Mouse (Mus musculus) layer of hippocampus, adult 2 months (tissue): Measurements from ENCODE around the gene Abhd17a. TPM values are rescaled to one million over a fixed set of nuclear protein-coding genes. Genes with fewer than 3 reads are reported as not detected.

ENCODE experiments used
- DNase-seq, 2 experiments: peaks; one replicate each; pipeline ENCODE4 v3.0.0; 2022; ENCODE audit warnings: low spot score in 2 of 2
- H3K27ac ChIP-seq: fragments of 200-600 bp; 2 replicates; pipeline ENCODE4 v1.8.1; 2022
- H3K4me3 ChIP-seq: fragments of 200-600 bp; 2 replicates; pipeline ENCODE4 v1.8.1; 2022; ENCODE audit warnings: mild to moderate bottlenecking
- CTCF ChIP-seq: fragments of 200-600 bp; conservative IDR thresholded peaks from 2 replicates; pipeline ENCODE4 v1.8.1; 2022; ENCODE audit warnings: antibody characterized with exemption, mild to moderate bottlenecking, moderate library complexity
- microRNA-seq, 2 experiments: library from miRNA; unstranded; fragments of <30 nt; microRNA quantifications; one replicate each; pipeline ENCODE4 v1.2.0; 2021
- total RNA-seq, 2 experiments: library from RNA; stranded (reverse); gene quantifications; 2 replicates each; pipeline ENCODE4 v1.2.3; 2021

Abhd17a gene
- total RNA-seq, 2 experiments from 2014 or later, result 158 to 166 TPM

- no peak for DNase-seq
- TF ChIP-seq CTCF, result no peak
- H3K27ac ChIP-seq, result no peak overlapping the region
- no peak overlapping the region for H3K4me3 ChIP-seq
Observed at GRCm38 (mm10) chr10:80546945-80547344, 43.2 kb downstream of the Abhd17a start.

- TF ChIP-seq CTCF, result no peak
- Histone ChIP-seq H3K4me3 (no peak overlapping the region), H3K27ac (no peak overlapping the region)
- no peak for DNase-seq
Observed at GRCm38 (mm10) chr10:80545590-80545989, 44.6 kb downstream of the Abhd17a start.

GRCm38 (mm10) chr10:80543873-80544272 lies 46.3 kb downstream of the Abhd17a start:
- Histone ChIP-seq H3K27ac (no peak overlapping the region), H3K4me3 (no peak overlapping the region)
- no peak for DNase-seq
- no peak for TF ChIP-seq CTCF

GRCm38 (mm10) chr10:80539493-80539892 lies 50.6 kb downstream of the Abhd17a start:
- no peak for TF ChIP-seq CTCF
- H3K27ac ChIP-seq, result no peak overlapping the region
- DNase-seq, result no peak

GRCm38 (mm10) chr10:80538710-80539394 lies 51.3 kb downstream of the Abhd17a start, which contains the start of gene Atp8b3:
TSS of gene Atp8b3 (minus strand) at chr10:80539124.
- no peak within 1 kb of the TSS for H3K27ac ChIP-seq
- no peak for DNase-seq
- TF ChIP-seq CTCF, result peak; percentile 39
- H3K4me3 ChIP-seq, result no peak within 1 kb of the TSS

More at GRCm38 (mm10) chr10:80539493-80539892, 50.6 kb downstream of the Abhd17a start:
- H3K4me3 ChIP-seq, result no peak overlapping the region

- no peak for TF ChIP-seq CTCF
- no peak overlapping the region for H3K27ac ChIP-seq
- DNase-seq, result no peak
Observed at GRCm38 (mm10) chr10:80538180-80538579, 52.0 kb downstream of the Abhd17a start.

GRCm38 (mm10) chr10:80535711-80536110 lies 54.4 kb downstream of the Abhd17a start:
- Histone ChIP-seq H3K4me3 (no peak overlapping the region), H3K27ac (no peak overlapping the region)
- no peak for DNase-seq
- TF ChIP-seq CTCF, result no peak

More at GRCm38 (mm10) chr10:80538180-80538579, 52.0 kb downstream of the Abhd17a start:
- no peak overlapping the region for H3K4me3 ChIP-seq

GRCm38 (mm10) chr10:80535071-80535470 lies 55.1 kb downstream of the Abhd17a start:
- H3K27ac ChIP-seq, result no peak overlapping the region
- H3K4me3 ChIP-seq, result no peak overlapping the region
- DNase-seq, result no peak
- TF ChIP-seq CTCF, result no peak

- no peak for DNase-seq
- no peak overlapping the region for H3K27ac ChIP-seq
- no peak for TF ChIP-seq CTCF
Observed at GRCm38 (mm10) chr10:80533704-80534103, 56.4 kb downstream of the Abhd17a start.

More at GRCm38 (mm10) chr10:80533704-80534103, 56.4 kb downstream of the Abhd17a start:
- H3K4me3 ChIP-seq, result no peak overlapping the region

Small RNA genes within 50 kb of the gene (microRNA-seq; reads per million reads assigned to microRNA genes)
- gene Mir6912, result 1.3 to 3.1 reads per million in 2 experiments

Other genes with a start within 250 kb of the Abhd17a start
- 1 to 10 TPM; 4.7 to 7.2 TPM for gene Adamtsl5, start 241.9 kb downstream of the Abhd17a start, total RNA-seq
- gene Plk5, start 233.9 kb downstream of the Abhd17a start, total RNA-seq, result 10 to 100 TPM; 33.4 to 36.6 TPM
- 10 to 100 TPM; 15.5 to 17.1 TPM for gene Mex3d, start 202.7 kb downstream of the Abhd17a start, total RNA-seq
- gene Mbd3, start 190.8 kb downstream of the Abhd17a start, total RNA-seq, result 100 to 1,000 TPM; 147 to 149 TPM
- gene Uqcr11, start 183.5 kb downstream of the Abhd17a start, total RNA-seq, result 100 to 1,000 TPM; 404 to 413 TPM
- 10 to 100 TPM; 27.6 to 31.6 TPM for gene Tcf3, start 156.7 kb downstream of the Abhd17a start, total RNA-seq
- gene Onecut3, start 95.5 kb downstream of the Abhd17a start, total RNA-seq, result not detected
- under 1 TPM; 0.12 to 0.31 TPM for gene Atp8b3, start 51.2 kb downstream of the Abhd17a start, total RNA-seq
- 10 to 100 TPM; 51.6 to 52.8 TPM for gene Rexo1, start 28.8 kb downstream of the Abhd17a start, total RNA-seq
- gene Klf16, start 13.0 kb downstream of the Abhd17a start, total RNA-seq, result 10 to 100 TPM; 50.8 to 56.8 TPM
- 10 to 100 TPM; 42.9 to 43.1 TPM for gene Scamp4, start 12.5 kb upstream of the Abhd17a start, total RNA-seq
- 1 to 10 TPM; 1.3 to 3.5 TPM for gene Adat3, start 12.5 kb upstream of the Abhd17a start, total RNA-seq
- gene Gm49322, start 15.7 kb upstream of the Abhd17a start, total RNA-seq, result 1 to 10 TPM; 3.0 to 4.5 TPM
- 100 to 1,000 TPM; 221 to 228 TPM for gene Csnk1g2, start 32.5 kb upstream of the Abhd17a start, total RNA-seq
- gene Btbd2, start 66.7 kb upstream of the Abhd17a start, total RNA-seq, result 100 to 1,000 TPM; 102 to 105 TPM
- 10 to 100 TPM; 45.3 to 46.9 TPM for gene Mknk2, start 87.8 kb upstream of the Abhd17a start, total RNA-seq
- gene Mob3a, start 111.6 kb upstream of the Abhd17a start, total RNA-seq, result 10 to 100 TPM; 10.6 to 16.5 TPM
- gene Izumo4, start 111.8 kb upstream of the Abhd17a start, total RNA-seq, result 10 to 100 TPM; 65.0 to 69.0 TPM
- 100 to 1,000 TPM; 145 to 153 TPM for gene Ap3d1, start 151.9 kb upstream of the Abhd17a start, total RNA-seq
- gene Dot1l, start 164.9 kb upstream of the Abhd17a start, total RNA-seq, result 10 to 100 TPM; 52.0 to 63.6 TPM
- gene Sf3a2, start 207.9 kb upstream of the Abhd17a start, total RNA-seq, result 10 to 100 TPM; 51.7 to 55.1 TPM
- gene Plekhj1, start 208.3 kb upstream of the Abhd17a start, total RNA-seq, result 10 to 100 TPM; 68.4 to 76.3 TPM
- 1 to 10 TPM; 2.7 to 5.3 TPM for gene Amh, start 214.9 kb upstream of the Abhd17a start, total RNA-seq
- gene Jsrp1, start 223.2 kb upstream of the Abhd17a start, total RNA-seq, result 1 to 10 TPM; 1.9 to 2.5 TPM
- 100 to 1,000 TPM; 478 to 493 TPM for gene Oaz1, start 236.3 kb upstream of the Abhd17a start, total RNA-seq